ENCODE assay signal across 17 mouse cellular contexts in the genomic region with DNA sequence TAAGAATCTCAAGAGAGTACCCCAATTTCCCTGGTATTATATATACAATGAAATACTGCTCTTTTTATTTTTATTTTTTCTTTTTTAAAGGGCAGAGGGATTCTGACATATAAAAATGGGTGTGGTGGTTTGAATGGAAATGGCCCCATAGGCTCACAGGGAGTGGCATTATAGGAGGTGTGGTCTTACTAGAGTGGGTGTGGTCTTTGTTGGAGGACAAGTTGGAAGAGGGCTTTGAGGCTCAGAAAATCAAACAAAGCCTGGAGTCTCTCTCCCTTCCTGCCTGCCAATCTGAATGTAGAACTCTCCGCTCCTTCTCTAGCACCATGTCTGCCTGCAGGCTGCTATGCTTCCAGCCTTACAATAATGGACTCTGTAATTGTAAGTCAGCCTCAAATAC.
"Had no signal": no experiment of that assay in that cellular context is flagged by ENCODE, and none has a peak within 500 bp of the region (broad histone marks: within the 10 kb centered on the region; RNA-seq: fewer than 3 reads in every experiment).

No protein-coding gene starts in this region.

- H3K4me2 ChIP-seq: limb, embryonic 15.5 days; midbrain, embryonic 12.5 days; neural tube, embryonic 13.5 days had no signal

- H3K4me3 ChIP-seq: limb, embryonic 15.5 days; midbrain, embryonic 12.5 days; neural tube, embryonic 13.5 days had no signal

- H3K27me3 ChIP-seq: limb, embryonic 15.5 days; neural tube, embryonic 13.5 days had no signal

- H3K27ac ChIP-seq: kidney, postnatal 0 days; limb, embryonic 15.5 days; midbrain, embryonic 12.5 days; neural tube, embryonic 13.5 days; stomach, postnatal 0 days had no signal

- DNase-seq: kidney, adult 11 months; kidney, adult 9 months; kidney, postnatal 36 days; layer of hippocampus, adult 9-11 months; layer of hippocampus, postnatal 36 days; lung, adult 2 months; lung, postnatal 4 days; right cerebral cortex, adult 18-20 months; right cerebral cortex, postnatal 25 days; thymus, postnatal 14 days had no signal

- H3K36me3 ChIP-seq: limb, embryonic 15.5 days; midbrain, embryonic 12.5 days; neural tube, embryonic 13.5 days had no signal

- H3K9me3 ChIP-seq: limb, embryonic 15.5 days; midbrain, embryonic 12.5 days; neural tube, embryonic 13.5 days had no signal

- ATAC-seq: lung, postnatal 0 days; midbrain, embryonic 16.5 days had no signal

- H3K9ac ChIP-seq: limb, embryonic 15.5 days; midbrain, embryonic 12.5 days; neural tube, embryonic 13.5 days had no signal
